Mouse (Mus musculus) forebrain, embryonic 12.5 days (tissue): Measurements from ENCODE around the gene 5730522E02Rik. TPM values are rescaled to one million over a fixed set of nuclear protein-coding genes. Genes with fewer than 3 reads are reported as not detected.

ENCODE experiments used
- ATAC-seq: fragments of 200-750 bp; cut with Nextera tagmentation; 2 replicates; pipeline ENCODE4 v1.8.0; 2017; ENCODE audit warnings: moderate TSS enrichment; ENCODE audit not compliant: low FRiP score
- H3K27ac ChIP-seq: fragments of 300-500 bp; sonication (generic); 2 replicates; pipeline ENCODE4 v1.5.1; 2016; ENCODE audit warnings: mild to moderate bottlenecking
- H3K27me3 ChIP-seq: fragments of 300-500 bp; sonication (generic); 2 replicates; pipeline ENCODE4 v1.6.1; 2016; ENCODE audit warnings: mild to moderate bottlenecking
- H3K36me3 ChIP-seq: fragments of 300-500 bp; sonication (generic); replicated peaks from 2 replicates; pipeline ENCODE4 v1.6.1; 2016; ENCODE audit warnings: mild to moderate bottlenecking
- H3K4me1 ChIP-seq: fragments of 300-500 bp; sonication (generic); 2 replicates; pipeline ENCODE4 v1.6.1; 2016
- H3K4me2 ChIP-seq: fragments of 300-500 bp; sonication (generic); 2 replicates; pipeline ENCODE4 v1.6.1; 2016; ENCODE audit warnings: mild to moderate bottlenecking, moderate library complexity
- H3K4me3 ChIP-seq: fragments of 300-500 bp; sonication (generic); replicated peaks from 2 replicates; pipeline ENCODE4 v1.5.1; 2016; ENCODE audit warnings: mild to moderate bottlenecking
- H3K9ac ChIP-seq: fragments of 300-500 bp; sonication (generic); 2 replicates; pipeline ENCODE4 v1.6.1; 2016; ENCODE audit warnings: mild to moderate bottlenecking
- H3K9me3 ChIP-seq: fragments of 300-500 bp; sonication (generic); 2 replicates; pipeline ENCODE4 v1.6.1; 2016
- WGBS: fragments of 180-500 bp; shearing (Covaris S2); methylation state at CpG from one replicate; pipeline ENCODE4 v1.1.7; 2016; 5-methylcytosine and 5-hydroxymethylcytosine counted together
- polyA plus RNA-seq: library from polyadenylated mRNA; unstranded; fragments of >200 nt; fragmentation: Nextera tagmentation; extraction: Ambion mirVana; gene quantifications from 2 replicates; pipeline ENCODE4 v1.2.1, GENCODE M21; 2016

Gene 5730522E02Rik
- polyA plus RNA-seq, 1 experiment from 2014 or later = 10.6 TPM

GRCm38 (mm10) chr11:26117651-26118050, 92.9 kb downstream of the 5730522E02Rik start:
- no peak overlapping the region for H3K9ac ChIP-seq
- 30% methylated on average over 4 of the region's 4 CpGs for WGBS
- no peak overlapping the region for H3K4me2 ChIP-seq
- H3K4me1 ChIP-seq = peaks cover 12% of the 10 kb centered on the region
- H3K4me3 ChIP-seq = no peak overlapping the region
- H3K27me3 ChIP-seq = no peaks in the 10 kb centered on the region
- no peak for ATAC-seq
- no peak overlapping the region for H3K27ac ChIP-seq
- H3K9me3 ChIP-seq = no peaks in the 10 kb centered on the region
- no peaks in the 10 kb centered on the region for H3K36me3 ChIP-seq

DNA sequence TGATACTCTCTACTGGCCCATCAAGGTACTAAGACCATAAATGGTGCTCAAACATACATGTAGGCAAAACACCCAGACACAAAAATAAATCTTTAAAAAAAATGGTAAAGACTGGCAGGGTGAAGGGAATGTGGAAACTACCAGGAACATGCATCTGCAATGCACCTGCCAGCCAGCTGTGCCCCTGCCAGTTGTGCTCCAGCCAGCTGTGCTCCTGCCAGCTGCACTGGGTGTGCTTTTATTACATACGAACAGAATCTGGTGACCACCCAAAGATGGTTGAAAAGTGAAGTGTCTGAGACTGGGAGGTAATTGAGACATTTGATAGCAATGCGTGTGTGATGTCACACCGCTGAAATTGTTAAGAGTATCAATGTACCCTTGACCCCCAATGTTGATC, 98.4 kb downstream of the 5730522E02Rik start:
- H3K9ac ChIP-seq = no peak overlapping the region
- no peaks in the 10 kb centered on the region for H3K36me3 ChIP-seq
- no peak overlapping the region for H3K4me2 ChIP-seq
- WGBS = 83% methylated on average over 3 of the region's 3 CpGs
- H3K27me3 ChIP-seq = no peaks in the 10 kb centered on the region
- H3K4me1 ChIP-seq = peaks cover 6% of the 10 kb centered on the region; the same call in 1 of the 2 replicates
- ATAC-seq = no peak
- no peak overlapping the region for H3K27ac ChIP-seq
- no peak overlapping the region for H3K4me3 ChIP-seq
- no peaks in the 10 kb centered on the region for H3K9me3 ChIP-seq

GRCm38 (mm10) chr11:26108647-26109046, 101.9 kb downstream of the 5730522E02Rik start:
- peaks cover 12% of the 10 kb centered on the region for H3K4me1 ChIP-seq
- H3K36me3 ChIP-seq = no peaks in the 10 kb centered on the region
- H3K4me2 ChIP-seq = no peak overlapping the region
- 0 out of 2 replicates have a peak, but pooled peaks cover 3% of the 10 kb centered on the region for H3K27me3 ChIP-seq
- peak; percentile 80; the same call in 1 of the 2 replicates for ATAC-seq
- no peaks in the 10 kb centered on the region for H3K9me3 ChIP-seq
- no peak overlapping the region for H3K9ac ChIP-seq
- WGBS = 62% methylated on average over 1 of the region's 1 CpGs
- H3K4me3 ChIP-seq = no peak overlapping the region
- no peak overlapping the region for H3K27ac ChIP-seq

GRCm38 (mm10) chr11:26104680-26105079, 105.9 kb downstream of the 5730522E02Rik start:
- Histone ChIP-seq H3K36me3 (no peaks in the 10 kb centered on the region), H3K9me3 (no peaks in the 10 kb centered on the region), H3K27ac (no peak overlapping the region), H3K4me1 (peaks cover 26% of the 10 kb centered on the region), H3K9ac (no peak overlapping the region), H3K4me3 (no peak overlapping the region), H3K27me3 (0 out of 2 replicates have a peak, but pooled peaks cover 3% of the 10 kb centered on the region), H3K4me2 (no peak overlapping the region)
- ATAC-seq = no peak
- WGBS = 11% methylated on average over 2 of the region's 2 CpGs

DNA sequence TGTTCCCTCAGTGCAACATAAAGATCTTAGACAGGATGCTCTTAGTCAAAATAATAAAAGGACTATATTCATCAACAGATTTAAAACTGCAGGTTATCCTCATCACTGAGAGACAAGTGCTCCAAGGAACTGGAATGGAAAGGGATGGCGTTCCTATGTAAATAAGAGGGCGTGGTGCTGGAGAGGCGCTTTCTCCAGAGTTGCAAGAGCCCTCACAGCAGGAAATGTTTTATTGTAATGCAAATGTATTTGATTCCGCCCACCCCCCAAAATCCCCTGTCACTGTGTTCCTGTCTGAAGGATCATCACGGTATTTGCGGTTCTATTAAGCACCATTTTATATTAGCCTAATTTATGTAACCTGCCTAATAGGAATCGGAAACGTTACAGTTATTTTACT, 106.9 kb downstream of the 5730522E02Rik start:
- H3K9ac ChIP-seq = no peak overlapping the region

GRCm38 (mm10) chr11:26102878-26103277, 107.7 kb downstream of the 5730522E02Rik start:
- H3K27ac ChIP-seq = peak overlapping the region; percentile 32; the same call in 1 of the 2 replicates
- no peak for ATAC-seq
- no peak overlapping the region for H3K9ac ChIP-seq

More for the DNA sequence above, 106.9 kb downstream of the 5730522E02Rik start:
- Histone ChIP-seq H3K36me3 (no peaks in the 10 kb centered on the region), H3K27me3 (0 out of 2 replicates have a peak, but pooled peaks cover 3% of the 10 kb centered on the region), H3K4me2 (peak overlapping the region; percentile 44), H3K4me1 (peaks cover 23% of the 10 kb centered on the region), H3K9me3 (no peaks in the 10 kb centered on the region), H3K4me3 (no peak overlapping the region; the same call in 1 of the 2 replicates), H3K27ac (no peak overlapping the region)
- under 1% methylated on average over 8 of the region's 8 CpGs for WGBS
- peak; percentile 59 for ATAC-seq

GRCm38 (mm10) chr11:26100077-26100476, 110.5 kb downstream of the 5730522E02Rik start:
- WGBS = 36% methylated on average over 5 of the region's 5 CpGs
- no peaks in the 10 kb centered on the region for H3K9me3 ChIP-seq
- H3K36me3 ChIP-seq = no peaks in the 10 kb centered on the region
- ATAC-seq = no peak
- no peak overlapping the region for H3K4me2 ChIP-seq
- peaks cover 6% of the 10 kb centered on the region; the same call in 1 of the 2 replicates for H3K27me3 ChIP-seq
- H3K9ac ChIP-seq = no peak overlapping the region
- no peak overlapping the region for H3K27ac ChIP-seq
- H3K4me1 ChIP-seq = peaks cover 24% of the 10 kb centered on the region
- H3K4me3 ChIP-seq = no peak overlapping the region

More at GRCm38 (mm10) chr11:26102878-26103277, 107.7 kb downstream of the 5730522E02Rik start:
- peaks cover 21% of the 10 kb centered on the region for H3K4me1 ChIP-seq
- no peaks in the 10 kb centered on the region for H3K9me3 ChIP-seq
- 7% methylated on average over 4 of the region's 4 CpGs for WGBS
- H3K36me3 ChIP-seq = no peaks in the 10 kb centered on the region
- no peak overlapping the region for H3K4me3 ChIP-seq
- peaks cover 4% of the 10 kb centered on the region; the same call in 1 of the 2 replicates for H3K27me3 ChIP-seq
- H3K4me2 ChIP-seq = peak overlapping the region; percentile 44

GRCm38 (mm10) chr11:26098933-26099332, 111.6 kb downstream of the 5730522E02Rik start:
- H3K4me3 ChIP-seq = no peak overlapping the region
- H3K36me3 ChIP-seq = no peaks in the 10 kb centered on the region
- H3K9me3 ChIP-seq = no peaks in the 10 kb centered on the region
- peaks cover 21% of the 10 kb centered on the region for H3K4me1 ChIP-seq
- no peak overlapping the region for H3K4me2 ChIP-seq
- H3K27me3 ChIP-seq = peaks cover 6% of the 10 kb centered on the region; the same call in 1 of the 2 replicates
- no peak for ATAC-seq
- WGBS = 89% methylated on average over 2 of the region's 2 CpGs
- no peak overlapping the region for H3K27ac ChIP-seq
- no peak overlapping the region for H3K9ac ChIP-seq

DNA sequence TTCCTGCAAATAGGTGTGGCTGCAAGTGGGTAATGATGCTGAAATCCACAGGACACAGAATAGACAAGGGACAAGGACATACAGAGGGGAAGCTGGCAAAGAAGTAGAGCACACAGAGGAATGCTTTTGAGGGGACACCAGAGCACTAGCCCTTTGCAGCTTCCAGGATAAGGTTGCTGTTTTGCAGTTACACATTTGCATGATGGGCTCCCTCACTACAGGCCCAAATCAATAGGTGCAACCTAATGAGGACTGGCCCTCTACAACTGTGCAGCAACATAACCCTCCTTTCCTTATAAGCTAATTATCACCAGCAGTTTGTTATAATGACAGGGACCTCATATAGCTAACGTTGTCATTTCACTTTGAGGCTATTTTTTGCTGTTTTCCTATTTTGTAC, 114.5 kb downstream of the 5730522E02Rik start:
- Histone ChIP-seq H3K9me3 (no peaks in the 10 kb centered on the region), H3K4me1 (peaks cover 4% of the 10 kb centered on the region; the same call in 1 of the 2 replicates), H3K27me3 (peaks cover 6% of the 10 kb centered on the region; the same call in 1 of the 2 replicates), H3K36me3 (no peaks in the 10 kb centered on the region), H3K4me3 (no peak overlapping the region), H3K4me2 (no peak overlapping the region), H3K9ac (no peak overlapping the region), H3K27ac (no peak overlapping the region)
- ATAC-seq = peak; percentile 31; the same call in 1 of the 2 replicates
- WGBS = 54% methylated on average over 1 of the region's 1 CpGs

DNA sequence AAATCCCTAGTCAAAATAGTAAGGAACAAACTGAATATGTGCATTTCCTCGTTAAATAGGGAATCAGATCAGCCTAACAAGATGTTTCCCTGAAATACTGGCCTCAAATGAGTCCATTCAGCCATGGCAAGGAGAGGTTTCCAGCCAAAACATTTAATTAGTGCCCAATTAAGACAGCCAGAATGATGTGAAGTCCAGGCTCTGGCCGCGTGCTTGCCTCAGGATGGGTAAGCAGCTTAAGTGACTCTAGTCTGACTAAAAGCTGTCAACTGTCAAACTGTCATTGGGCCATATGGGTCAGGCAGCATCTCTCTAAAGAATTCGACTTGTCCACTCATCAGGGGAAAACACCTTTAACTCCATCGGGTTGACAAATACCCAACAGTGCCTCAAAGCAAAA, 121.6 kb downstream of the 5730522E02Rik start:
- Histone ChIP-seq H3K27ac (no peak overlapping the region), H3K4me3 (no peak overlapping the region), H3K9me3 (no peaks in the 10 kb centered on the region), H3K27me3 (no peaks in the 10 kb centered on the region), H3K9ac (no peak overlapping the region), H3K36me3 (no peaks in the 10 kb centered on the region), H3K4me2 (no peak overlapping the region), H3K4me1 (peaks cover 14% of the 10 kb centered on the region)
- ATAC-seq = peak; percentile 87; the same call in 1 of the 2 replicates
- WGBS = 12% methylated on average over 5 of the region's 5 CpGs

- H3K9me3 ChIP-seq = no peaks in the 10 kb centered on the region
- no peak overlapping the region for H3K9ac ChIP-seq
- no peaks in the 10 kb centered on the region for H3K27me3 ChIP-seq
- H3K36me3 ChIP-seq = no peaks in the 10 kb centered on the region
- H3K27ac ChIP-seq = no peak overlapping the region
- ATAC-seq = peak; percentile 24; the same call in 1 of the 2 replicates
- no peak overlapping the region for H3K4me2 ChIP-seq
- WGBS = 43% methylated on average over 7 of the region's 7 CpGs
- H3K4me3 ChIP-seq = no peak overlapping the region
- H3K4me1 ChIP-seq = peaks cover 14% of the 10 kb centered on the region
Observed at GRCm38 (mm10) chr11:26086679-26087078, 123.9 kb downstream of the 5730522E02Rik start.

DNA sequence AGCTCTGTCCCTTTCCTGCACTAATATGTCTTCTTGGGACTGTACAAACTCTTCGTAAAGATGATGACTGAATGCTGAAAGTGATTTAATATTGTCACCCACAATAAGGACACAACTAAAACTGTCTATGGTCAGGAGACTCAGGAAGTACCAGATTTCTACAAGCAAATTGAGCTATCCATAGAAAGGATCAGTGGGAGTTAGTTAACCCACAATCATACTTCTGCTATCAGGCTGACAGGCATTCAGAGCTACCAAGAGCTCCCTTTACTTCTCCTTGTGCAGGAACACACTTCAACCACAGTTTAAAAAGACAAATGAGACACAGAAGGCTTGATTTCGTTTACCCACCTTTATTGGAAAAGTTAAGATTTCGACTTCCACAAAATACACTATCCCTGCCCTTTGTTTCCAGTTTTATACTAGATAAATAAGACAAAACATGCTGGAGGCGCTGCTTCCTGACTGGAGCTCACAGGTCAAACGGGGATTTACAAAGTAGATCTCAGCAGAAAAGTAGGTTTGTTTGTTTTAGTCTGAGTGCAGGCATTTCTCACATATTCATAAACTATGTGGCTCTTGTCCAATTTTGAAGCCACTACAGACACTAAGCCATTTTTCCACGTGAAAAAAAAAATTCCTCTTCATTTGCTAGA, 125.1 kb downstream of the 5730522E02Rik start:
- H3K4me2 ChIP-seq = no peak overlapping the region
- H3K9me3 ChIP-seq = no peaks in the 10 kb centered on the region
- 67% methylated on average over 6 of the region's 6 CpGs for WGBS
- H3K4me3 ChIP-seq = no peak overlapping the region
- no peaks in the 10 kb centered on the region for H3K36me3 ChIP-seq
- no peaks in the 10 kb centered on the region for H3K27me3 ChIP-seq
- no peak overlapping the region for H3K27ac ChIP-seq
- peaks cover 14% of the 10 kb centered on the region for H3K4me1 ChIP-seq
- no peak overlapping the region for H3K9ac ChIP-seq
- ATAC-seq = no peak

DNA sequence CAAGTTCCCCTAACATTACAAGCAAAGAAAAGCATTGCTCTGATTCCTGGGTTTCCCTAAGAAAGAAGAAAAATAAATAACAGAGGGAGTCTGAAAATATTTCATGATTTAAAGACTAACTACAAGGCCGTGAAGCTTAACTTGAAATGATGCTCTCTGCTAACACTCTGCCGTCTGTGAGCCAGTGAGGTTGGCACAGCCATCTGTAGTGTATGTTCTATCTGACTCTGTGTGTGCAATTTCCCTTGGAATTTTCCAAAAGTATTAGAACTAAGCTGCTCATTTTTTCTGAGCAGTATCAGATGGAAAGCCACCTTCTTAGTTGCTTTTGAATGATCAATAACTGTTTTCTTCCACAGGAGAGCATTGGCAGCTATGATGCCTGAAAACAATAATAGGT, 134.2 kb downstream of the 5730522E02Rik start:
- no peak overlapping the region for H3K9ac ChIP-seq
- 80% methylated on average over 2 of the region's 2 CpGs for WGBS

More for the DNA sequence above, 134.2 kb downstream of the 5730522E02Rik start:
- H3K27ac ChIP-seq = no peak overlapping the region
- no peak overlapping the region for H3K4me3 ChIP-seq
- no peak overlapping the region for H3K4me2 ChIP-seq
- H3K9me3 ChIP-seq = no peaks in the 10 kb centered on the region
- peaks cover 15% of the 10 kb centered on the region for H3K4me1 ChIP-seq
- no peaks in the 10 kb centered on the region for H3K36me3 ChIP-seq
- ATAC-seq = no peak
- no peaks in the 10 kb centered on the region for H3K27me3 ChIP-seq
